Mouse (Mus musculus) stomach, postnatal 0 days (tissue): Measurements from ENCODE around the gene 3110009E18Rik. TPM values are rescaled to one million over a fixed set of nuclear protein-coding genes. Genes with fewer than 3 reads are reported as not detected.

ENCODE experiments used
- ATAC-seq: fragments of 200-750 bp; cut with Nextera tagmentation; 2 replicates; pipeline ENCODE4 v1.8.0; 2017; ENCODE audit not compliant: low FRiP score, low TSS enrichment
- DNase-seq: peaks from one replicate; pipeline ENCODE4 v3.0.0-alpha.2; 2016; ENCODE audit warnings: low spot score
- H3K27ac ChIP-seq: fragments of 300-500 bp; sonication (generic); replicated peaks from 2 replicates; pipeline ENCODE4 v1.5.1; 2014; ENCODE audit warnings: mild to moderate bottlenecking, control low read depth
- H3K27me3 ChIP-seq: fragments of 300-500 bp; sonication (generic); 2 replicates; pipeline ENCODE4 v1.6.1; 2014; ENCODE audit warnings: low read length; ENCODE audit not compliant: control insufficient read depth, insufficient read depth
- H3K36me3 ChIP-seq: fragments of 300-500 bp; sonication (generic); 2 replicates; pipeline ENCODE4 v1.6.1; 2014; ENCODE audit warnings: low read length, mixed read lengths; ENCODE audit not compliant: control insufficient read depth, insufficient read depth
- H3K4me1 ChIP-seq: fragments of 300-500 bp; sonication (generic); replicated peaks from 2 replicates; pipeline ENCODE4 v1.6.1; 2014; ENCODE audit warnings: antibody characterized with exemption; ENCODE audit not compliant: control insufficient read depth, insufficient read depth
- H3K4me2 ChIP-seq: fragments of 300-500 bp; sonication (generic); replicated peaks from 2 replicates; pipeline ENCODE4 v1.6.1; 2014; ENCODE audit warnings: low read depth, mild to moderate bottlenecking, control low read depth, moderate library complexity
- H3K4me3 ChIP-seq: fragments of 300-500 bp; sonication (generic); 2 replicates; pipeline ENCODE4 v1.5.1; 2014; ENCODE audit warnings: low read depth, low read length, control low read depth
- H3K9ac ChIP-seq: fragments of 300-500 bp; sonication (generic); 2 replicates; pipeline ENCODE4 v1.6.1; 2014; ENCODE audit warnings: mild to moderate bottlenecking, low read length, control low read depth, mixed read lengths
- H3K9me3 ChIP-seq: fragments of 300-500 bp; sonication (generic); 2 replicates; pipeline ENCODE4 v1.6.1; 2016; ENCODE audit warnings: low read length; ENCODE audit not compliant: control insufficient read depth
- CTCF ChIP-seq: IDR thresholded peaks from 2 replicates; pipeline ENCODE4 v1.5.1; 2016; ENCODE audit warnings: antibody characterized with exemption, low read depth, mild to moderate bottlenecking, moderate library complexity
- EP300 ChIP-seq: optimal IDR thresholded peaks from 2 replicates; pipeline ENCODE3; 2016; ENCODE audit warnings: antibody characterized with exemption
- WGBS: fragments of 180-500 bp; shearing (Covaris S2); extraction: QIAGEN DNeasy Blood & Tissue Kit; methylation state at CpG from one replicate; pipeline ENCODE4 v1.1.7; 2014; 5-methylcytosine and 5-hydroxymethylcytosine counted together
- polyA plus RNA-seq: library from polyadenylated mRNA; unstranded; fragments of >200 nt; fragmentation: Nextera tagmentation; extraction: Ambion mirVana; gene quantifications from 2 replicates; pipeline ENCODE4 v1.2.1, GENCODE M21; 2015

Gene 3110009E18Rik
- polyA plus RNA-seq, 1 experiment from 2014 or later: 10.1 TPM

DNA sequence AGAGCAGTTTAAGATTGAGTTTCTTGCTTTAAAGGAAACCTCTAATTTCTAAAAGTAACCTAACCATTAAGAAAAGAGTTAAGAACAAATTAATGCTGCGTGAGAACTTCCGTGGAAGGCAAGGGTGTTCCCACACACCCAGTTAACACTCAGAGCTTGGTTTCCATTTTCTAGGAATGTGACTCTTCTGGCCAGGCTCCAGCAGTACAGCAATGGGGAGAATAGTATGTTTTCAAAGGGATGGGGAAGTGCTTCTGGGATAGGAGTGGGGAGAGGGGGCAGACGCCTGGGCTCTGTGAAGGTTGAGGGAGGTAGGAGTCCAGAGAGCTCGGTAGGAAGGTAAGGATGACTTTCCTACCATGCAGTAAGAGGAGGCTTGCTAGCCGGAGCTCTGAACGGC lies 4.5 kb downstream of the 3110009E18Rik start:
- no peak for ATAC-seq
- H3K9me3 ChIP-seq: no peaks in the 10 kb centered on the region
- no peak overlapping the region for H3K27ac ChIP-seq
- H3K4me3 ChIP-seq: no peak overlapping the region
- WGBS: 56% methylated on average over 6 of the region's 6 CpGs
- no peak overlapping the region for H3K4me2 ChIP-seq
- DNase-seq: no peak
- H3K9ac ChIP-seq: peak overlapping the region; percentile 13; the same call in 1 of the 2 replicates
- H3K4me1 ChIP-seq: no peaks in the 10 kb centered on the region; the same call in 1 of the 2 replicates
- H3K36me3 ChIP-seq: no peaks in the 10 kb centered on the region
- no peaks in the 10 kb centered on the region for H3K27me3 ChIP-seq
- TF ChIP-seq EP300 (no peak), CTCF (no peak)

DNA sequence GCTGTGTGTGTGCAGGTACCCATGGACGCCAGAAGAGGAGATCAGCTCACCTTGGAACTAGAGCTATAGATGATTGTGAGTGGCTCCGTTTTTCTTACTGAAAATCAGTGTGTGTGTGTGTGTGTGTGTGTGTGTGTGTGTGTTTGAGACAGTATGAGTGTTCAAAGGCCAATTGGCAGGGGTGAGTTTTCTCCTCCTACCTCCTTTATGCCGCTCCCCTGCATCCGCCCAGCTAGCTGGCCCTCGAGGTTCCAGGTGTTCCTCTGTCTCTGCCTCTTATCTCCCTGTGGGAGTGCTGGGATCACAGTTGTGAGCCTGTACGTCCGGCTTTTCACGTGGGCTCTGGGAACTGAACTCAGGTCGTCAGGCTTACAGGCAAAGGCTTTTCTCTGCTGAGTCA lies 5.3 kb downstream of the 3110009E18Rik start:
- no peaks in the 10 kb centered on the region for H3K9me3 ChIP-seq
- DNase-seq (peak; percentile 33), ATAC-seq (peak; percentile 5; the same call in 1 of the 2 replicates)
- H3K4me1 ChIP-seq: no peaks in the 10 kb centered on the region; the same call in 1 of the 2 replicates
- TF ChIP-seq EP300 (no peak), CTCF (no peak)
- H3K4me3 ChIP-seq: no peak overlapping the region
- H3K36me3 ChIP-seq: no peaks in the 10 kb centered on the region
- no peak overlapping the region for H3K4me2 ChIP-seq
- WGBS: 64% methylated on average over 9 of the region's 9 CpGs
- H3K27ac ChIP-seq: no peak overlapping the region
- no peak overlapping the region for H3K9ac ChIP-seq
- no peaks in the 10 kb centered on the region for H3K27me3 ChIP-seq

DNA sequence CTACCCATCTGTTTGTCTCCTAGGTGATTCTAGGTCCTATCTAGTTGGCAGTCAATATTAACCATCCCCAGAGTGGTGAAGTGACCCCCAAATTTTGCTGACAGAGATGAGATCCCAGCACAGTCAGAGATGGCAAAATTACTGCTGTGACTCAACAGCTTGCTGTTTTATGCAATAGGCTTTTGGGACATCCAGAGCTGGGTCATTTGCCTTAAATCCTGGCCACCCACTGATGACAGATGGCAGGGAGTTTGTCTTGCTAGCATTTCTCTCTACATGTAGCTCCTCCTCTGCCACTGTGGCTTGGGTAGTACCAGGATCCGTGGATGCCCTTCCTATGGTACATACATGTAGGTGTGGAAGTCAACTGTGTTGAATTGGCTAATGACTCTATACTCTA lies 11.4 kb downstream of the 3110009E18Rik start:
- TF ChIP-seq CTCF (no peak), EP300 (no peak)

DNA sequence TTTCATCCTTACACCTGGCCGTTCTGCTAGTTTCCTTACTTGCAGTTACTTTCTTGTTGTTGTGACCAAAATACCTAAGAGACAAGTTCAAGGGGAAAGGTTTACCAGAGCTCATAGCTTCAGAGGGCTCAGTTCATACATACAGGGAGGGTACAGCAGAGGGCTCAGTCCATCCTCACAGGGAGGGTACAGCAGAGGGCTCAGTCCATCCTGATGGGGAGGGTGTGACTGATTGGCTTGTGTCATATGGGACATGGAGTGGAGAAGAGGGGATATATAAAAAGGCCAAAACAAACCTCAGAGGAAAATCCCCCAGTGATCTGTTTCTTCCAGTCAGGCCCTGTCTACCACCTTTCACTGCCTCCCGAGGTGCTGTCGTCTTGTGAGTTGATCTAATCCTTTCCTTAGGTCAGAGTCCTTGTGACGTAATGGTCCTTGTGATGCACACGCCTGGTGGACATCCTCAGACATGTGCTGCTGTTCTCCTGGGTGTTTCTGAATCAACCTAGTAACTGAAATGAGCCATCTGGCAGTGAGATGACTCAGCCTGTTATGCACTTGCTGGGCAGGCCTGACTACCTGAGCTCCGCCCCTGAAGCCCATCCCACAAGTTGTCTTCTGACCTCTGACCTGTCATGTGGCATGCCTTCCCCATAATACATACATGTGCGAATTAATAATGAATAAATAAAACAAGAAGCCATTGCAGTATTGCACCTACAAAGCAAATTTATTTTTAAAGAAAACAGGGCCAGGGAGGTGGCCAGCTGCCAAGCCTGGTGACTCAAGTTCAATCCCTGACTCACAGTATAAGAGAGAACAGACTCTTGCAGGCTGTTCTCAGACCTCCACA lies 15.2 kb downstream of the 3110009E18Rik start:
- Histone ChIP-seq H3K36me3 (no peaks in the 10 kb centered on the region), H3K9me3 (no peaks in the 10 kb centered on the region), H3K4me2 (no peak overlapping the region), H3K9ac (no peak overlapping the region), H3K27ac (peak overlapping the region; percentile 65; the same call in 1 of the 2 replicates), H3K4me1 (no peaks in the 10 kb centered on the region), H3K27me3 (no peaks in the 10 kb centered on the region), H3K4me3 (no peak overlapping the region)
- 51% methylated on average over 7 of the region's 7 CpGs for WGBS
- peak; percentile 66 for DNase-seq
- no peak for TF ChIP-seq CTCF
- TF ChIP-seq EP300: no peak
- peak; percentile 90 for ATAC-seq

More for the DNA sequence above, 11.4 kb downstream of the 3110009E18Rik start:
- Histone ChIP-seq H3K9ac (no peak overlapping the region), H3K4me1 (no peaks in the 10 kb centered on the region), H3K36me3 (no peaks in the 10 kb centered on the region), H3K4me2 (no peak overlapping the region), H3K9me3 (no peaks in the 10 kb centered on the region), H3K27ac (no peak overlapping the region), H3K27me3 (no peaks in the 10 kb centered on the region), H3K4me3 (no peak overlapping the region)
- DNase-seq (no peak), ATAC-seq (no peak)
- whole genome bisulfite sequencing: 93% methylated on average over 1 of the region's 1 CpGs

DNA sequence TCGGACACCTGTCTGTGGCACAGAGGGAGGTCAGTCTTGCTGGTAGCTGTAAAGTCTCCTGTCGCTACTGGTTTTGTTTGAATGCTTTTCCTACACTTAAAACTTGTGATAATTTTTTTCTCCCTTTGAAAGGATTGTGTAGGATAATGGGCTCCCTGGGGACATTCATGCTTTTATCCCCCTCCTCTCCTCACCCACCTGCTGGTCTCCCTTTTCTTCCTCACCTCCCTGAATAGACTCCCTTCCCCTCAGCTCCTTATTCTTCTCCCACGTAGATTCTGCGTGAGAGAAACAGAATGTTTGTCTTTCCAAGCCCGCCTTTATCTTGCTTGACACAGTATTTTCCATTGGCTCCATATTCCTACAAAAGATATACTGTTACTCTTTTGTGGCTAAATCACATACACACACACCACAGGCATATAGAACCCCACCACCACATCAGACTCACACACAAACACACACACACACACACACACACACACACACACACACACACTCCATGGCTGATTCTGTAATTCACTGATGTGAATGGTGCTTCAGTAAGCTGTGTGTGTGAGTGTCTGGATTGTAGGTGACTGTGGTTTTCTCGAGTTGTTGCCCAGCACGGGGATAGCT lies 18.0 kb downstream of the 3110009E18Rik start:
- TF ChIP-seq EP300: no peak
- no peak for TF ChIP-seq CTCF
- Histone ChIP-seq H3K4me1 (no peaks in the 10 kb centered on the region), H3K9ac (no peak overlapping the region), H3K36me3 (no peaks in the 10 kb centered on the region), H3K4me3 (no peak overlapping the region), H3K27ac (no peak overlapping the region), H3K4me2 (no peak overlapping the region), H3K9me3 (no peaks in the 10 kb centered on the region), H3K27me3 (no peaks in the 10 kb centered on the region)
- DNase-seq: no peak
- WGBS: 44% methylated on average over 7 of the region's 7 CpGs
- no peak for ATAC-seq
